Mouse (Mus musculus): ENCODE data around the gene Srsf10. TPM values are rescaled to one million over a fixed set of nuclear protein-coding genes. Genes with fewer than 3 reads are reported as not detected.

The Srsf10 gene
- total RNA-seq, 1 experiment: 178 TPM

GRCm38 (mm10) chr4:135838925-135839292, 16.6 kb upstream of the Srsf10 start:
- Histone ChIP-seq H3K4me1 (ENCODE audit: control insufficient read depth in 2 of 2, insufficient read depth in 2 of 2, low read length in 2 of 2, poor library complexity in 1 of 2) (peaks cover 3% of the 10 kb centered on the region in 2 experiments; a peak in 2 of 4 replicates), H3K9me3 (ENCODE audit: control insufficient read depth, insufficient read depth, low read depth, low read length) (no peaks in the 10 kb centered on the region), H3K4me3 (ENCODE audit: insufficient read depth in 1 of 2, low read depth in 1 of 2, low read length in 2 of 2, poor library complexity in 1 of 2, severe bottlenecking in 1 of 2) (no peak overlapping the region), H3K9ac (ENCODE audit: insufficient read depth, low read depth, low read length, poor library complexity, severe bottlenecking) (no peak overlapping the region), H3K27ac (ENCODE audit: insufficient read depth, low read depth, low read length, poor library complexity, severe bottlenecking) (no peak overlapping the region), H3K36me3 (ENCODE audit: control insufficient read depth, insufficient read depth, low read length, poor library complexity, severe bottlenecking) (no peaks in the 10 kb centered on the region)
- in situ Hi-C loops (cut with MboI; ENCODE audit: low sequenced_read_pairs in 2 of 2, unreplicated experiment in 2 of 2): no loop called here
- no peak for DNase-seq (ENCODE audit: low read depth, low spot score)
- no peak for TF ChIP-seq HCFC1 (IDR thresholded peaks at IDR 0.05; ENCODE audit: borderline replicate concordance, insufficient read depth, low read length)
- TF ChIP-seq ZC3H11A (IDR thresholded peaks at IDR 0.05; ENCODE audit: borderline replicate concordance, low read depth, low read length): no peak
- no peak for TF ChIP-seq CHD2 (IDR thresholded peaks at IDR 0.05; ENCODE audit: low read depth, low read length)
- no peak for TF ChIP-seq MAFK (IDR thresholded peaks at IDR 0.05; ENCODE audit: insufficient read depth, low read depth, low read length)
- no peak for TF ChIP-seq ZNF384 (IDR thresholded peaks at IDR 0.05; ENCODE audit: low read depth, low read length)

- in situ Hi-C loops (cut with MboI; ENCODE audit: low sequenced_read_pairs in 2 of 2, unreplicated experiment in 2 of 2): no loop called here
- Histone ChIP-seq H3K9me3 (ENCODE audit: control insufficient read depth, insufficient read depth, low read depth, low read length) (no peaks in the 10 kb centered on the region), H3K27ac (ENCODE audit: insufficient read depth, low read depth, low read length, poor library complexity, severe bottlenecking) (no peak overlapping the region)
Observed at GRCm38 (mm10) chr4:135839293-135840011, 16.1 kb upstream of the Srsf10 start.

GRCm38 (mm10) chr4:135844400-135844799, 11.1 kb upstream of the Srsf10 start:
- no peak for TF ChIP-seq ZC3H11A (IDR thresholded peaks at IDR 0.05; ENCODE audit: borderline replicate concordance, low read depth, low read length)
- TF ChIP-seq MAFK (IDR thresholded peaks at IDR 0.05; ENCODE audit: insufficient read depth, low read depth, low read length): no peak
- no peak for TF ChIP-seq ZNF384 (IDR thresholded peaks at IDR 0.05; ENCODE audit: low read depth, low read length)
- TF ChIP-seq HCFC1 (IDR thresholded peaks at IDR 0.05; ENCODE audit: borderline replicate concordance, insufficient read depth, low read length): no peak
- TF ChIP-seq CHD2 (IDR thresholded peaks at IDR 0.05; ENCODE audit: low read depth, low read length): no peak
- H3K4me3 ChIP-seq (ENCODE audit: insufficient read depth in 1 of 2, low read depth in 1 of 2, low read length in 2 of 2, poor library complexity in 1 of 2, severe bottlenecking in 1 of 2): no peak overlapping the region
- H3K9ac ChIP-seq (ENCODE audit: insufficient read depth, low read depth, low read length, poor library complexity, severe bottlenecking): no peak overlapping the region
- DNase-seq (ENCODE audit: low read depth, low spot score): no peak
- H3K27ac ChIP-seq (ENCODE audit: insufficient read depth, low read depth, low read length, poor library complexity, severe bottlenecking): no peak overlapping the region
- H3K4me1 ChIP-seq (ENCODE audit: control insufficient read depth in 2 of 2, insufficient read depth in 2 of 2, low read length in 2 of 2, poor library complexity in 1 of 2): peaks cover 0 to under 1% of the 10 kb centered on the region in 2 experiments; a peak in 1 of 4 replicates
- no peaks in the 10 kb centered on the region for H3K36me3 ChIP-seq (ENCODE audit: control insufficient read depth, insufficient read depth, low read length, poor library complexity, severe bottlenecking)
- no peaks in the 10 kb centered on the region for H3K9me3 ChIP-seq (ENCODE audit: control insufficient read depth, insufficient read depth, low read depth, low read length)
- in situ Hi-C loops (cut with MboI; ENCODE audit: low sequenced_read_pairs in 2 of 2, unreplicated experiment in 2 of 2): no loop called here

More at GRCm38 (mm10) chr4:135839293-135840011, 16.1 kb upstream of the Srsf10 start:
- no peak overlapping the region for H3K9ac ChIP-seq (ENCODE audit: insufficient read depth, low read depth, low read length, poor library complexity, severe bottlenecking)
- no peaks in the 10 kb centered on the region for H3K36me3 ChIP-seq (ENCODE audit: control insufficient read depth, insufficient read depth, low read length, poor library complexity, severe bottlenecking)
- DNase-seq (ENCODE audit: low read depth, low spot score): no peak
- no peak for TF ChIP-seq ZNF384 (IDR thresholded peaks at IDR 0.05; ENCODE audit: low read depth, low read length)
- TF ChIP-seq HCFC1 (IDR thresholded peaks at IDR 0.05; ENCODE audit: borderline replicate concordance, insufficient read depth, low read length): no peak
- no peak for TF ChIP-seq MAFK (IDR thresholded peaks at IDR 0.05; ENCODE audit: insufficient read depth, low read depth, low read length)
- TF ChIP-seq CHD2 (IDR thresholded peaks at IDR 0.05; ENCODE audit: low read depth, low read length): no peak
- TF ChIP-seq ZC3H11A (IDR thresholded peaks at IDR 0.05; ENCODE audit: borderline replicate concordance, low read depth, low read length): no peak
- H3K4me3 ChIP-seq (ENCODE audit: insufficient read depth in 1 of 2, low read depth in 1 of 2, low read length in 2 of 2, poor library complexity in 1 of 2, severe bottlenecking in 1 of 2): no peak overlapping the region
- H3K4me1 ChIP-seq (ENCODE audit: control insufficient read depth in 2 of 2, insufficient read depth in 2 of 2, low read length in 2 of 2, poor library complexity in 1 of 2): peaks cover 0 to 3% of the 10 kb centered on the region in 2 experiments; a peak in 2 of 4 replicates

DNA sequence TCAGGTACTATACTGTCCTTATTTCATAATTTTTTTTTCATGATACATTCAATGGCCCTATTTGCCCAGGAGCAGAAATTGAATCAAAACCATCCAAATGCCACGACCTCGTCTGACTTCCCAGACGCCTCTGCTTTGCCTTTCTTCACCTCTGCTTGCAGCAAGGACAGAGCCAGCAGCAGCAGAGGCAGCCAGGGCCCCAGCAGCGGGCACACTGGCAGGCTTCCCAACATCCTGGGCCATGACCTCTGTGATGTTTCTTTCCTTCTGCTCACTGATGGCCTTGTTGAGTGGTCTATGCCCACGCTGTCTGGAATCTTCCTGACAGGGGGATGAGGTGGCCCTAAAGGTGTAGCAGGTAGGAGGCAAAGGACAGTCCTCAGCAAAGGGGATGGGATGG, 8.0 kb upstream of the Srsf10 start:
- in situ Hi-C loops (cut with MboI; ENCODE audit: low sequenced_read_pairs in 2 of 2, unreplicated experiment in 2 of 2): no loop called here
- DNase-seq (ENCODE audit: low read depth, low spot score): no peak

More for the DNA sequence above, 8.0 kb upstream of the Srsf10 start:
- Histone ChIP-seq H3K36me3 (ENCODE audit: control insufficient read depth, insufficient read depth, low read length, poor library complexity, severe bottlenecking) (no peaks in the 10 kb centered on the region), H3K4me3 (ENCODE audit: insufficient read depth in 1 of 2, low read depth in 1 of 2, low read length in 2 of 2, poor library complexity in 1 of 2, severe bottlenecking in 1 of 2) (no peak overlapping the region), H3K9ac (ENCODE audit: insufficient read depth, low read depth, low read length, poor library complexity, severe bottlenecking) (no peak overlapping the region; the same call in 1 of the 2 replicates), H3K9me3 (ENCODE audit: control insufficient read depth, insufficient read depth, low read depth, low read length) (no peaks in the 10 kb centered on the region), H3K27ac (ENCODE audit: insufficient read depth, low read depth, low read length, poor library complexity, severe bottlenecking) (no peak overlapping the region), H3K4me1 (ENCODE audit: control insufficient read depth in 2 of 2, insufficient read depth in 2 of 2, low read length in 2 of 2, poor library complexity in 1 of 2) (0 out of 4 replicates have a peak, but pooled peaks cover 0 to 2% of the 10 kb centered on the region in 2 experiments)
- TF ChIP-seq ZC3H11A (IDR thresholded peaks at IDR 0.05; ENCODE audit: borderline replicate concordance, low read depth, low read length): no peak
- TF ChIP-seq ZNF384 (IDR thresholded peaks at IDR 0.05; ENCODE audit: low read depth, low read length): no peak
- TF ChIP-seq HCFC1 (IDR thresholded peaks at IDR 0.05; ENCODE audit: borderline replicate concordance, insufficient read depth, low read length): no peak
- no peak for TF ChIP-seq MAFK (IDR thresholded peaks at IDR 0.05; ENCODE audit: insufficient read depth, low read depth, low read length)
- TF ChIP-seq CHD2 (IDR thresholded peaks at IDR 0.05; ENCODE audit: low read depth, low read length): no peak

Measured in ES-E14 (cell line).